ENCODE assay signal across 10 mouse cellular contexts in genomic region chr10:40629656-40630311, GRCm38 (mm10). TPM values are rescaled to one million over a fixed set of nuclear protein-coding genes. Genes with fewer than 3 reads are reported as not detected.
DNase-seq lines count a peak whose midpoint lies in the region; ATAC-seq lines count a peak whose summit lies in the region.
"Had no signal": no experiment of that assay in that cellular context is flagged by ENCODE, and none has a peak within 500 bp of the region (broad histone marks: within the 10 kb centered on the region; RNA-seq: fewer than 3 reads in every experiment).

Ddo (plus strand) TSS chr10:40630011.

- peaks cover 7% of the 10 kb centered on the region; the same call in 1 of the 2 replicates for H3K9me3 ChIP-seq in heart, embryonic 13.5 days

- 36% methylated on average over 8 of the region's 8 CpGs for WGBS in heart, embryonic 13.5 days

- H3K4me1 ChIP-seq in heart, embryonic 13.5 days, result peaks cover 21% of the 10 kb centered on the region
- H3K4me1 ChIP-seq: midbrain, embryonic 12.5 days had no signal

- H3K9ac ChIP-seq in heart, embryonic 13.5 days, result peak within 1 kb of the TSS; percentile 74
- H3K9ac ChIP-seq: midbrain, embryonic 12.5 days had no signal

- peak; percentile 82 for ATAC-seq in heart, embryonic 13.5 days (ENCODE audit: extremely low read depth, insufficient number of reproducible peaks, low FRiP score, low TSS enrichment)

- peak within 1 kb of the TSS; percentile 91 for H3K27ac ChIP-seq in heart, embryonic 13.5 days (replicated peaks)
- H3K27ac ChIP-seq: midbrain, embryonic 12.5 days had no signal

- H3K4me3 ChIP-seq in heart, embryonic 13.5 days, result peak within 1 kb of the TSS; percentile 44
- H3K4me3 ChIP-seq: midbrain, embryonic 12.5 days had no signal

- intact Hi-C loops in left cerebral cortex, postnatal 36 days (cut with DNase I), result no loop called here

- H3K27me3 ChIP-seq in heart, embryonic 13.5 days (replicated peaks), result no peaks in the 10 kb centered on the region
- H3K27me3 ChIP-seq: midbrain, embryonic 12.5 days had no signal

- H3K4me2 ChIP-seq in heart, embryonic 13.5 days, result peak within 1 kb of the TSS; percentile 67
- H3K4me2 ChIP-seq: midbrain, embryonic 12.5 days had no signal

- DNase-seq in left cerebral cortex, adult 11 months (ENCODE audit: low spot score), result peak; percentile 37
- no peak for DNase-seq in left cerebral cortex, postnatal 36 days (ENCODE audit: low spot score in 2 of 2)
- peak; percentile 89 for DNase-seq in cerebellum, adult 9-10 months
- no peak for DNase-seq in layer of hippocampus, postnatal 25 days (ENCODE audit: extremely low spot score in 1 of 2, low spot score in 1 of 2)
- DNase-seq in natural killer cell, adult 2 months (ENCODE audit: low spot score in 2 of 2), result no peak
- DNase-seq in thymus, postnatal 25 days, result no peak
- no peak for DNase-seq in frontal cortex, postnatal 10 days (ENCODE audit: low spot score in 2 of 2)

- no peaks in the 10 kb centered on the region for H3K36me3 ChIP-seq in heart, embryonic 13.5 days
- H3K36me3 ChIP-seq: midbrain, embryonic 12.5 days had no signal

RNA-seq across cellular contexts. Expression of gene Ddo, which starts in this region (rescaled TPM):
- total RNA-seq in left cerebral cortex, postnatal 36 days (2021), result 10 to 100 TPM in 1 of 2 experiments, 1 to 10 TPM in 1; 8.5 to 12.7 TPM
- polyA plus RNA-seq in heart, embryonic 13.5 days (2015; fragmentation: Nextera tagmentation; extraction: Ambion mirVana), result 10.7 and 12.1 TPM in 2 replicates
- total RNA-seq in layer of hippocampus, postnatal 25 days (2021), result 10 to 100 TPM; 13.6 to 15.0 TPM
- total RNA-seq: MEL had no signal

Comparison
In these comparisons a context has a peak if more than half of its experiments do, and no peak if none do; other contexts are left out.
1. DNase-seq: peak in left cerebral cortex, adult 11 months (single experiment) and cerebellum, adult 9-10 months (single experiment); none in left cerebral cortex, postnatal 36 days (0 of 2), layer of hippocampus, postnatal 25 days (0 of 2), natural killer cell, adult 2 months (0 of 2), thymus, postnatal 25 days (single experiment) and frontal cortex, postnatal 10 days (0 of 2).